Mouse (Mus musculus): ENCODE results near the gene Pdcd1lg2.

- TF ChIP-seq GATA1 (IDR thresholded peaks at IDR 0.05; ENCODE audit: borderline replicate concordance, low read length), result no peak
- no peak for TF ChIP-seq FLI1 (IDR thresholded peaks at IDR 0.05; ENCODE audit: low read length)
Measured at GRCm38 (mm10) chr19:29368041-29368440, 42.7 kb upstream of the Pdcd1lg2 start.

All from megakaryocyte, embryonic 14.5 days (primary cell).